Mouse (Mus musculus) embryo, embryonic 10 days (tissue): ENCODE measurements around the gene Xrn2.
"Not testable (repeated sequence)": the region's sequence is repeated elsewhere in the genome, so short reads cannot be mapped to it uniquely, and the experiment has no call there.

Experiments used
- DNase-seq: peaks from one replicate; pipeline ENCODE4 v3.0.0-alpha.2; 2015; ENCODE audit warnings: low spot score

Gene Xrn2

DNA sequence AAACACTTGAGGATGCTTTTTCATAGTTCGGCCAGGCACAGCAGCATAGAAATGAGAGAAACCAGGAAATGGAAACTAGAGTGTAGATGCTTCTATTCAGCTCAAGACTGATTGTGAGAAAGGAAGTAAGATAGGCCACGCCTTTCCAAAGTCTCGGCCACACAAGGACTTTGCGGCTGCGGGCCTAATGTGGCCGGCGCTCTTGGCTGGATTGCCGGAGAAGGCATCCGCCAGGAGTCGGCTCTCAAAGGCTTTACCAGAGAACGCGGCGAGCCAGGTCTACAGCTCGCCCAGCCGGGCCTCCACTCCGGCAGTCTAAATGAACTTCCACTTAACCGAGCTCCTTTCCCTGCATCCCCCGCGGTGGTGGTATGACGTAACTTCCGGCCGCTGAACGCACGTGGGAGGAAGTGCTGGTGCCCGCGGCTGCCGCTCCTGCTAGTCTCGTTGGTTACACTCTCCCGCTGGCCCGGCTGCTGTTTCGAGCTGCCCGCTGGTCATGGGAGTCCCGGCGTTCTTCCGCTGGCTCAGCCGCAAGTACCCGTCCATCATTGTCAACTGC is at the start of gene Xrn2:
Gene Xrn2, plus strand, starts transcription at position 374 of the 562 bp plus-strand sequence.
- peak; percentile 98 for DNase-seq

DNA sequence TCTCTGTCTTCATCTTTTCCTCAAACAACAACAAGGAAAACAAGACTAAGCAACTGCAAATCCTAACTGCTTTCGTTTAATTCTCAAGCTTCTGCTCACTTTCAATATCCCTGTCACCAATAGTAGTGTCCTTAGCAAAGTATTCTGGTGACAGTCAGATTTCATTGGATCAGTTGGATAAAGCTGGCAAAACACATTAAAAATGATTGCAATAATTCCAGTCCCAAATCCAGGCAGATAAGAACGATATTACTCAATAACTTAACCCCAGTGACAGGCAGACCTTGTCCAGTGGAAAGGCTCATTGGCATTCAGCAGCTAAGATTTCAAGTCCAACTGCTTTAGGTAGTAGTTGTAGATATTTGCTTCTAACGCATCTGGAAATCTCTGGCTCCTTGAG is 37.8 kb upstream of the Xrn2 start:
- no peak for DNase-seq

DNA sequence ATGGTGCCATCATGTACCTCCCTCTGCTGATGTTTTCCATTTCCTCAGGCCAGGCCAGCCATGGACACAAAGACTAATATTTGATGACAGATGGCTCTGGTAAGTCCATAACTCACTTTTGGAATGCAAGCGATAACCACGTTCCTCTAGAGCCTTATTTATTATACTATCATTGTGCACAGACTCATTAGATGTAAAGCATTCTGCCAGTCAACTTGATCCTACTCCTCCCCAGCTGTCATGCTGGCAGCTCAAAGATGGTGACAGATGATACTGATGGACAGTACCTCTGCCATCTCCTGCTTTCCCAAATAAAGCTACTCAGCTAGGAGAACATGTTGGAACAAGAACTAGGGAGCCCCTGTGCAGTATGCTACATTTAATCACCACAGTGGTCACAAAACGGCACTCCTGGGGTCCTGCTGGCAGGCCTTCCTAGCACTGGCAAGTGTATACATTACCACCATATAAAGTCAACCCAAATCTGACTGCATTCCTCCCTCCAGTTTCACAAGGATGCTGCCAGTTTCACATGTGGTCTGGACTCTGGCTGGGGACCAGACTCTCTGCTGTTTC is 37.3 kb upstream of the Xrn2 start:
- DNase-seq: no peak

DNA sequence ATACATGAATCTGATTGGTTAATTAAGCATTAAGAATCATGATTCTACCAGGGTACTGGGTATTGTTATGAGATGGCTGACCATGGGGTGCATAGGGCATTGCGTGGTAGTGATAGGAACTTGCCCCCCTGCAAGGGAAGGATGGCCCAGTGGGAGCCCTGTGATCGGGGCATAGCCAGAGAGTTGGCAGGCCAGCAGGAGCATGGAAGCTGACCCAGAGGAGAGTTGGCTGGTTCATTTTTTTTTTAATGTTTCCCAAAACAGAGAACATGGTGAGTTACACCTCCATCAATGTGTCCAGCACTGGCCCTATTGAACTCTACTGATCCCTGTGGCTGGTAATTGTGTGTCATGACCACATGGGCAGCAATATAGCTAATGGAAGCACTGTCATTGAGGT is 30.0 kb upstream of the Xrn2 start:
- DNase-seq: no peak

DNA sequence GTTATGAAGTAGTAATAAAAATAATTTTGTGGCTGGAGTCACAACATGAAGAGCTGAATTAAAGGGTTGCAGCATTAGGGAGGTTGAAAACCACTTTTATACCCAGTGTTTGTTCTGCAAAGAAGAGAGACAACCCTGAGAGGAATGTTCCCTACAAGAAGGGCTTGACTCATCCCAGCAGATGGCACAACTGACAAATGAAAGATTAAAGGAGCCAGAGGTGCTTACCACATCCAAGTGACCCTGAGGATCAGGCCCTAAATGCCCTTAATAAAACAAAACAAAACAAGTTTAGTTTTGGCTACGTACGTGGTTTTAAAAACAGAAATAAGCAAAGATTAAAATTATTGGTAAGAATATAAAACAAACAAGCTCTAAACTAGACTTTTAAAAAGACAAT is 28.0 kb upstream of the Xrn2 start:
- DNase-seq: no peak

DNA sequence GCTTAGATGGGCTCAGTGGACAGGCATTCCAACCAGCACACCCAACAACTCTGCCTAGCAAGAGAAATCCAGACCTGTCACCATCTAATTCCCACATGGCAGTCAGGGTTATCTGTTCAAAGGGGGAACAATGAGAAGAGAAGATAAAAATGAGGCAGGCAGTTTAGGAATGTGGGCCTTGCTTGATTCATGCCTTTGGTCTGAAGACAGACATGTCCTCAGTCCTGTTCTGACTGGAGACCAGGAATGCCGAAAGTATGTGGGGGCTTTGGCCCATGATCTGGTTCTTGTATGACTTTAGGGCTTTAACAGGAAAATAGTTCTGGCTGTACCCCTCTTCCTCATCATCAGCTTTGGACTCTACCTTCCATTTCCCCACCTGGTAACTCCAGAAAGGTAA is 27.0 kb upstream of the Xrn2 start:
- no peak for DNase-seq

DNA sequence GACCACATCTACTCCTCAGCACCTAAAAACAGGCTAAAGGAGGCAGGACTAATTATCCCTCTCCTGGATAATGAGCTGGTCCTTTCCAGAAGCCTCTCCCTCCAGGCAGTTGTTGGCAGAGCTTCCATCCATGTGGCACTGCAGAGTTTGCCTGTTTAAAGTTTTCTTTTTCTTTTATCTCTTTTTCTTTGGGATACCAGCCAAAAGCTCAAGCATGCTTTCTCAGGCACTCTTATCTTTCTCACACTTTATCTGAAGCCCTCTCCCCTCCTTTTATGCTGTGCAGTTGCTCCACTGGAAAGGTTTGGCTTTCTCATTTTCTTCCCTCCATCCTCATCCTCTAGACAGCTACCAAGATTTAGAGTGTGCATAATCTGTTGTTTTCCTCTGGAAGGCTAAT is 26.4 kb upstream of the Xrn2 start:
- no peak for DNase-seq

DNA sequence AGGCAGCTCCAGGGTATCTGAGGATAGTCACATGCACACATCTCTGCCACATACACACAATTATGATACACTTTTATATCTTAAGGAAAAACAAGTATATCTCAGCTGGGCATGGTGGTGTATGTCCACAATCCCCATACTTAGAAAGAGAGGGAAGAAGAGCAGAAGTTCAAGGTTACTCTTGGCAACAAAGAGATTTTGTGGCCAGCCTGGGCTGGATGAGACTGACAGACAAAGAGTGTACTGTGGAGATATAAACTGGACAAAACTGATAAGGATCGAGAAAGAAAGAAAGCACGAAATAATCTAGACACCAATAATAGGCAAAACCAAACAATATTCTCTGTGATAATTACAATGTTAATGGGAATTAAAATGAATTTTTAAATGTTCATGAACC is 5.5 kb upstream of the Xrn2 start:
- no peak for DNase-seq

DNA sequence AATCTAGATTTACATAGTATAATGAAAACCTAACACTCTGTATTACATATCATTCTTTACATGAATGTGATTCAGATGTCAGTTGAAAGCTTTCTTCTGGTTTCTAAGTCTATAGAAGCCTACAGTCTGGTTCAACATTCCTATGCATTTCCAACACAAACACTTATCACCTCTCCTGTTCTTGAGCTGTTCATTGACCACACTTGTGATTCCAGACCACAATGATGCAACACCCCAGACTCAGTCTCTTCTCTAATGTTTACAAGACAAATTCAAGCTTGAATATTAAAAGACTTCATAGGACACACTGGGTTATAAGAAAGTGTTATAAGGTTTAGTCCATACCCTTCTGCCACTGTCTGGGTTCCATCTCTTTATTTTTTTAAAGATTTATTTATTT is 3.7 kb upstream of the Xrn2 start:
- no peak for DNase-seq

DNA sequence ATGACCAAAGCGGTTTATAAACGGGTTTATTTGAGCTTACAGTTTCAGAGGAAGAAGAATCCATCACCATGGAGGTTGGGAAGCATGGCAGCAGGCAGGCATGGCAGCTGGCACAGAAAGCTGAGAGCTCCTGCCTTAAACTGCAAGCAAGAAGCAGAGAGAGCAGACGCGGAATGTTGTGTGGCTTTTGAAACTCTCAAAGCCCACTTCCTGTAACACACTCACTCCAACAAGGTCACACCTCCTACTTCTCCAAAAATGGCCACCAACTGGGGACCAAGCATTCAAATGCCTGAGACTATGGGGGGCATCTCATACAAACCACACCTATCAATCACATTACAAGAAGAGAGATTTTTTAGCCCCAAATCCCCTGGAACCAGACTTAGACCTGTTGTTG is 2.7 kb upstream of the Xrn2 start:
- no peak for DNase-seq

DNA sequence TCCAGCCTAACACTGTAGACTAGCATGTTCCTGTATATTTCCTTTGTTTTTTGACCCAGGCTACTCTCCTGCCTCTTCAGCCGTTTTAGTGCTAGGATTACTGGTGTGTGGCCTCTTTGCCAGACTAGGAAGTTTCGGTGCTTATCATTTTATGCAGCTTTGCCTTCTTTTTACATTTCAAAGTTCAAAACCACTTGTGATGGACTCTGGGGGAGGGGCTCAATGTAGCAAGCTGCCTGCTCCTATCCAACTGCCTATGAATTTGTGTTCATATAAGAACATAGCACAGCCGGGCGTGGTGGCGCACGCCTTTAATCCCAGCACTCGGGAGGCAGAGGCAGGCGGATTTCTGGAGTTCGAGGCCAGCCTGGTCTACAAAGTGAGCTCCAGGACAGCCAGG is 1.8 kb upstream of the Xrn2 start:
- no peak for DNase-seq

DNA sequence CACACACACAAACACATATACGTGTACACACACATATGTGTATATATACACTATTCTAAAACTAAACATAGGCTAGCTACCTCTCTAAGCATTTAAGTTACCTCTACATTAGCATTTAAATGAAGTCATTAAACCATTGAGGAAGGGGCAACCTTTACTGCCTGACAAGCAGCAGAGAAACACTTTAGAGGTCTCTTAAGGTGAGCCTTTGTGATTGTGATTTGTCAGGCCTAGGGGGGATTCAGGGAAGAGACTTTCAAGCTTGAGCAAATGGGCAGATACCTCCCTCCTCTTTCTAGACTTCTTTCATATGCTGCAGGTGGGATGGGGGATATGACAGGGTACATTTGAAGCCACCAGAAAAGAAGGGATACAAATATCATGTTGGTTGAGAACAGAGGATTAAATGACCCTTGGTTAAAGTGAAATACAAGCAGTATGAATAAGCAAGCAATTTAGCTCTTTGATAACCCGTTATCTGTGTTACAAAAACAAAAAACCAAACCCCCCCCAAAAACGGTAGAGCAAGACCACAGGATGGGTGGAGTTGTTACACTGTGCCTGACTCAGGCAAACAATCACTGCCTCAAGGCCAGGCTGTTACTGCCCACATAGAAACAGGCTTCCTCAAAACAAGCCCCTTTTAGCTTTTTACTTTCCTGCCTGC is 1.2 kb upstream of the Xrn2 start:
- DNase-seq: no peak

DNA sequence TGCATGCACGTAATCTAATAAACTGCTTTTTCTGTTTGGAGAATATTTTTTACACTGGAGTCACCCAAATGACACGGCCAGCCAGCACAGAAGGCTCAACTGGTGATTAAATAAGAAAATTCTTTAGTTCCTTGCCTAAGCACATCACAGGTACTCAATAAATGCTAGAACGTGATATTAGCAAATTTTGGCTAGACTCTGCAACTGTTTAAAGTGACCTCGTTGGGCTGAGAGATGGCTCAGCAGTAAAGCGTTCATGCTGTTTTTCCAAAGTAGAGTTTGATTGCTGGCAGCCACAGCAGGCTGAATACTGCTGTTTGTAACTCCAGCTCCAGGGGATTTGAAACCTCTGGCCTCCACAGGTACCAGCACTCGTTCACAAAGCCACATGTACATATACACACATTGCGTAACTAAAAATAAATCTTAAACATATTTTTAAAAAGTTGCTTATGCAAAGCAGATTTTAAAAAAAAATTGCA is 614 bp upstream of the Xrn2 start:
- DNase-seq: no peak

DNA sequence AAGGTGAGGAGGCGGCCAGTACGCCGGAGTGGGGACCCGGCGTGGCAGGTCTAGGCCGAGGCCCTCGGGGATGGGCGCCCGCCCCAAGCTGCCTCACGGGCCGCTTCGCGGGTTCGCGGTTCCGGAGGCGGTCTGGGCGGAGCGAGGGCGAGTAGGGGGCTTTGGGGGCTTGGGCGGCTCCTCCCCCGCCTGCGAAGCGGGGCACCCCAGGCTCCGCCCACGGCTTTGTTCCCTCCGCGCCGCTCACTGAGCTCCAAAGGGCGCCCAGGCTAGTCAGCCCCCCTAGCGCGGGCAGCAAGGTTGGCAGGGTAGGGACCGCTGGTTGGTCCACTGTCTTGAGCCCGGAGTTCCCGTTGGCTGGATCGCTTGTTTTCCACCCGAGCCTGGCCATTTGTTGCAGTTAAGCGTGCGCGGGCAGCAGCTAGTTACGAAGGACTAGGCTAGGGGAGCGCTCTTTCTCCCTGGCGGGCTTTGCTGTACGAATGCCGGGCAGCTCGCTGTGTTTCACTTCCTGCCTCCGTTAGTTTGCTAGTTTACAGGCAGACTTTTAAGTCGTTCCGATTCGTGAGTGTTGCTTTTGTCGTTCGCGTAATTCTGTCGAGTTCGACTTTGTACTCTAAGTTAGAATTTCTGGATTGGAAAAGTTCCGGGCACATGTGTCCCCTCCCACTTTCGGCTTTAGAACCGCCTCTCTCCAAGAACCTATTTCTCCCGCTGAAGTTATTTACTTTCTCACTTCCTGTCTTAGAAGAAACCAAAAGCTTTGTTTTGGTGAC is 586 bp downstream of the Xrn2 start:
- peak; percentile 92 for DNase-seq

DNA sequence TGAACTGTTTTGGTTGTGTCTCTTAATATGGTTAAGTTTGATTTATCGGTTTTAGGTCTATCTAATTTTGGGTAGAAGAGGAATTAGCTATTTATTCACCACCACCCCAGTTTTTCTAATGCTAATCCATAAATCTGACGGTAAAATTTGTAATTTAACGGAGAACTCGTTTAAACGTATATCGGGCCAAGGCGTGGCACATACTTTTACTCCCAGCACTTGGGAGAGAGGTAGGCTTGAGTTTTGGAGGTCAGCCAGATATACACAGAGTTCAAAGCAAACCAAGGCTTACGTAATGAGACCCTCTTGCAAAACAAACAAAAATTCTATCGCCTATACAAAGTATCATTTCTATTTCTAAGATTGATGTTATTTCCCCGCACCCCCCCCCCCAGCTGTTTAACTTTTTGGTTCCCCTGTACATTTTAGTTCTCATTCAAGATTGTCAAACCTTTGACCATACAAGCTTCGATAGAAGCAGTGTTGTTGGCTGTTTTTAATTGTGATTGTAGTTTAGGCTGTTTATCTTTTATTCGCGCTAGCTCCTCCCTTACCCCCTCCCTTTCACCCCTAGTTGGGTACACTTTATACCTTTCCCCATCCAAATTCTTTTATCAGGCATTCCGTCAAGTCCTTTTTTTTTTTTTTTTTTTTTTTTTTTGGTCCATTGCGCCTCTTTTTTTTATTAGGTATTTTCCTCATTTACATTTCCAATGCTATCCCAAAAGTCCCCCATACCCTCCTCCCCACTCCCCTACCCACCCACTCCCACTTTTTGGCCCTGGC is 1.5 kb downstream of the Xrn2 start:
- DNase-seq: peak; percentile 4

DNA sequence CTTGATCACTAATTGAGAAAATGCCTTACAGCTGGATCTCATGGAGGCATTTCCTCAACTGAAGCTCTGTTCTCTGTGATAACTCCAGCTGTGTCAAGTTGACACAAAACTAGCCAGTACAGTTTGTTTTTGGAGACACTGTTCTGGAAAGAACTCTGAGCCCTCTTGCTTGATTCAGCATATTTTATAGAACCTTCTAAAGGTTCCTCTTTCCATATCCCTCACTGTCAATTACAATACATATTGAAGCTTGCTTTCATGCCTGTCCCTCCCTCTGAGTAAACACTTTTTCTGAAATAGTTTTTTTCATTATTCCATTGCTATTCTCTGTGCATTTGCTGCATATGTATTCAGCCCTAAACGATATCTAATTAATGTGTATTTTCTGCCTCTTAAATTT is 9.2 kb downstream of the Xrn2 start:
- DNase-seq: not testable (repeated sequence)

DNA sequence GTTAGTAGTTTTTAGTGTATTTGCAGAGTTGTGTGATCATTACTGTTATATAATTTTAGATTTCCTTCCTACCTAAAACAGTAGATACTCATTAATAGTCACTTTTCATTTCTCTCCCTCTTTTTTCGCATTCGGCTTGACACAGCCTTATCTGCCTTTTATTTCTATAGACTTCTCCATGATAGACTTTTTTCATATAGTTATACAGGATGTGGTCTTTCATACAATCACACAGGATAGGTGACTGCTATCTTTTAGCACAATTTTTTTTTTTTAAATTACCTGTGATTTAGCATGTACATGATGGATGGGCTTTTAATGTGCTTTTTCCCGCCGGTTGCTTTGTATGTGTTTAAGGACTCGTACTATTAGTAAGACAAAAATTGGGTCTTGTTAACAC is 10.3 kb downstream of the Xrn2 start:
- no peak for DNase-seq

DNA sequence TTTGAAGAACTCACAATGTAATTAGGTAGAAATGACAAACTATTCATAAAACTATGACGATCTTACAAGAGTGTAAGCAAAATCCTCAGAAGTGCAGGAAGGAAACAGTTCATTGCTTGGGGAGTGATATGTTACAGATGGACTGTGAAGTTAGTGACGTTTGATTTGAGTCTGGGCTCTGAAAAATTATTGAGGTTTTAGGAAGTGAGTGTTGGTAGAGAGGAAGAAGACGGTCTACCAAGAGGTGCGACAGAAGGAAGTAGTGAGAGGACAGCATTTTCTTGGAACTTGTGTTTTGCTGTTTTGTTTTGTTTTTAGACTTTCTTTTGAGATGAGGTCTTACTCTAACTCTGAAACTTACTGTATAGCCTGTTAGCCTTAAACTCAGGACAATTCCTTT is 10.8 kb downstream of the Xrn2 start:
- DNase-seq: no peak

DNA sequence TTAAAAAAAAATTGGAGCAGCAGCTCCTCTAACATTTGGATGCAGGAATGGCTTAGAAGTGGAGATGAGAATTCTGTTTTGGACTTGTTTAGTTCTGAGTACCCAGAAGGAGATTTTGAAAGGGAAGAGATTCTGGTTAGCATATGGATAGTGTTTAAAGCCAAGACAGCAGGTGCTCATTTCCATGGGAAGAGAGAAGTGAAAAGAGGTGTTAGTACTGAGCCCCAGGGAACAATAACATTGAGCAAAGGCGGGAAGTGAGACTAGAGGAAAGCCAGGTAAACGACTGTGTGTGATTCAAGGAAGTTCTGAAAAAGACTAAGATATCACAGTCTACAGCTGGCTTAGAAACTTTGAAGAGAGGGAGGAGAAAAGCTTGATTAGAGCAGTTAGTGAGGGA is 20.3 kb downstream of the Xrn2 start:
- DNase-seq: no peak

DNA sequence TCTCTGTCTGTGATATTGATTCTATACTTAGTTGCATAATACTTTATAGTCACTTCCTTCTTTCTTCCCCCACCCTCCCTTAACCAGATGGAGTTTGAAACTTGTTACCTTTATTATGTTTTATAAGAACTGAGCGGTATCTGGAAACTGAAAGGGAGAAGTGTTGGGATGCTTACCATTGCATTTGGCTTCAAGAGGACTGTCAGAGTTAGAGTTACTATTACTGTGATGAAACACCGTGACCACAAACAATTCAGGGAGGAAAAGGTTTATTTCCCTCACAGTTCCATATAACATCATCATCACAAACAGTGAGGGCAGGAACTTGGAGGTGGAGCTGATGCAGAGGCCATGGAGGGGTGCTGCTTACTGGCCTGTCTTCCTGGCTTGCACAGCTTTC is 23.1 kb downstream of the Xrn2 start:
- DNase-seq: no peak

DNA sequence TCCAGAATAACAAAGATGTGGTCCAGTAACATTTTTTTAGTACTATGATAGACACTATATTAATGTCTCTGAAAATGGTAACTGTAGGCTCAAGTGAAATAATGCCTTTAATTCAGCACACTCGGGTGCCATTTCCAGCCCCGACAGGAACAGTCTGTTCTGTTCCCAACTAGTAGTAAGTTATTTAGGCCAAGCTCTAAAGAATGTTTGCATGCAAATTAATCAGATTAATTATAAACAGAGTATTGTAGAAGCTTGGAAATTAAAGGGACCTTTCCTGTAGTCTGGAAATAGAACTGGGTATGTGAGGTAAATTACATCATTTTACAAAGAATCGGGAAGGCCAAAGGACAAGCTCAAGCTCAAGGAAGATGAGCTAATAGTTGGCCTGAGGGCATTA is 34.3 kb downstream of the Xrn2 start:
- no peak for DNase-seq

DNA sequence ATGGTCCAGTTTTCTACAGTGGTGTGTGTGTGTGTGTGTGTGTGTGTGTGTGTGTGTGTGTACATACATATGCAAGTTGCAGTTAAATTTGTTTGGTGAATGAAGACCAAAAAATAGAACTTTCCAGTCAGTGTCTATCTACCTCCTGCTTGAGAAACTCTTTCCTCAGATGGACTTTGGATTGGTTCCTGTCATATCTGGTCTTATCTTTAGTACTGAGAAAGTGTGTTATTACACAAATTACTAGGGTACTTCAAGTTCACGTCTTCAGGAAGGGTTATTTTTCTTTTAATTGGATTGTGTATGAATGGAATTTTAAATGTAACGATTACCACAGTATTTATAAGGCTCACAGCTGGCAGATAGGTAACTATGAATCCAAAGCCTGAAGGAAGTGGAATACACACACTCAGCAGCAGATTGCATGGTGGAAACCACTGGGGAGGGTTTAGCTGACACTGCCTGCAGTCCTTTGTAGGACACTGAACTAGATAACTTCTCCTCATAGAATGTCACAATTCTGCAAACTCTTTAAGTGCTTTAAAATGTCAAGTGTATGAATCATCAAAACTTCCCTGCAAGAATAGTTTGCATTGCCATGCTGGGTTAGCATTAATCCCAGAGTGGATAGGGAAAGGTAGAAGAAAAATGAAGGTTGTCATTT is 40.6 kb downstream of the Xrn2 start:
- no peak for DNase-seq
